Mouse (Mus musculus) left cerebral cortex, postnatal 4 days (tissue): ENCODE results near the gene Spred2. TPM values are rescaled to one million over a fixed set of nuclear protein-coding genes. Genes with fewer than 3 reads are reported as not detected.

Source experiments
- DNase-seq: peaks from one replicate; pipeline ENCODE4 v3.0.0-alpha.2; 2022
- intact Hi-C: fragments of 180-260 bp; cut with DNase I; formaldehyde crosslinking; loops from one replicate; pipeline ENCODE4 v1.15.1; 2025
- total RNA-seq, 2 experiments: library from RNA; stranded (reverse); gene quantifications; 2 replicates each; pipeline ENCODE4 v1.2.3; 2021

Gene Spred2
- total RNA-seq, 2 experiments from 2014 or later: 52.1 to 57.0 TPM

- intact Hi-C loops: no loop called here
- DNase-seq: no peak
Measured at GRCm38 (mm10) chr11:19949725-19950124, 25.6 kb downstream of the Spred2 start.

- intact Hi-C loops: no loop called here
- DNase-seq: no peak
Measured at GRCm38 (mm10) chr11:19950169-19950568, 26.0 kb downstream of the Spred2 start.

GRCm38 (mm10) chr11:19952963-19953362 is 28.8 kb downstream of the Spred2 start:
- intact Hi-C loops: no loop called here
- DNase-seq: no peak

- no peak for DNase-seq
- intact Hi-C loops: no loop called here
Measured at GRCm38 (mm10) chr11:19953919-19954318, 29.7 kb downstream of the Spred2 start.

GRCm38 (mm10) chr11:19955069-19955468 is 30.9 kb downstream of the Spred2 start:
- no peak for DNase-seq
- intact Hi-C loops: no loop called here

GRCm38 (mm10) chr11:19955701-19956100 is 31.5 kb downstream of the Spred2 start:
- no peak for DNase-seq
- intact Hi-C loops: no loop called here

GRCm38 (mm10) chr11:19959006-19959405 is 34.8 kb downstream of the Spred2 start:
- intact Hi-C loops: no loop called here
- no peak for DNase-seq

GRCm38 (mm10) chr11:19959897-19960296 is 35.7 kb downstream of the Spred2 start:
- intact Hi-C loops: no loop called here
- no peak for DNase-seq

- intact Hi-C loops: no loop called here
- peak; percentile 13 for DNase-seq
Measured at GRCm38 (mm10) chr11:19960541-19960940, 36.4 kb downstream of the Spred2 start.

- DNase-seq: no peak
- intact Hi-C loops: no loop called here
Measured at GRCm38 (mm10) chr11:19961088-19961487, 36.9 kb downstream of the Spred2 start.

GRCm38 (mm10) chr11:19961766-19962365 is 37.7 kb downstream of the Spred2 start:
- no peak for DNase-seq
- intact Hi-C loops: no loop called here

- no peak for DNase-seq
- intact Hi-C loops: no loop called here
Measured at GRCm38 (mm10) chr11:19962796-19963195, 38.6 kb downstream of the Spred2 start.

- no peak for DNase-seq
- intact Hi-C loops: no loop called here
Measured at GRCm38 (mm10) chr11:19963717-19964141, 39.6 kb downstream of the Spred2 start.

- intact Hi-C loops: no loop called here
Measured at GRCm38 (mm10) chr11:19964333-19964732, 40.2 kb downstream of the Spred2 start.

GRCm38 (mm10) chr11:19965037-19965611 is 40.9 kb downstream of the Spred2 start:
- intact Hi-C loops: no loop called here
- no peak for DNase-seq

More at GRCm38 (mm10) chr11:19964333-19964732, 40.2 kb downstream of the Spred2 start:
- DNase-seq: no peak

- intact Hi-C loops: no loop called here
- no peak for DNase-seq
Measured at GRCm38 (mm10) chr11:19965664-19966063, 41.5 kb downstream of the Spred2 start.

GRCm38 (mm10) chr11:19966294-19966693 is 42.1 kb downstream of the Spred2 start:
- no peak for DNase-seq
- intact Hi-C loops: no loop called here

GRCm38 (mm10) chr11:19969584-19969983 is 45.4 kb downstream of the Spred2 start:
- intact Hi-C loops: no loop called here
- DNase-seq: no peak

GRCm38 (mm10) chr11:19971954-19972750 is 48.0 kb downstream of the Spred2 start:
- intact Hi-C loops: no loop called here
- DNase-seq: no peak

- intact Hi-C loops: no loop called here
- DNase-seq: no peak
Measured at GRCm38 (mm10) chr11:19973032-19973790, 49.0 kb downstream of the Spred2 start.

- intact Hi-C loops: no loop called here
- DNase-seq: no peak
Measured at GRCm38 (mm10) chr11:19976032-19976431, 51.9 kb downstream of the Spred2 start.
